Mouse (Mus musculus): ENCODE results near the gene Anxa9. TPM values are rescaled to one million over a fixed set of nuclear protein-coding genes. Genes with fewer than 3 reads are reported as not detected.

The Anxa9 gene
- polyA plus RNA-seq (2012; ENCODE audit: low replicate concordance): 0.52 and 1.0 TPM in 2 replicates

GRCm38 (mm10) chr3:95307100-95307499 is at the start of gene Anxa9:
Anxa9 (minus strand) TSS chr3:95307176.

GRCm38 (mm10) chr3:95314486-95315093 is 7.6 kb upstream of the Anxa9 start, which contains the start of gene Cers2:
Cers2 (plus strand) TSS chr3:95314791.

GRCm38 (mm10) chr3:95281216-95282126 is 25.5 kb downstream of the Anxa9 start, which contains the start of the genes Mindy1 and Prune1:
Mindy1 (plus strand) TSS chr3:95281345.
Prune1 (minus strand) TSS chr3:95282076.

GRCm38 (mm10) chr3:95250783-95251424 is 56.1 kb downstream of the Anxa9 start, which contains the start of gene Bnipl:
Bnipl (minus strand) TSS chr3:95251193.

Other genes starting within 250 kb of the Anxa9 start
- gene Pip5k1a, start 200.2 kb downstream of the Anxa9 start, polyA plus RNA-seq (2012; ENCODE audit: low replicate concordance): 10.1 and 25.6 TPM in 2 replicates
- 177 and 301 TPM in 2 replicates for gene Vps72, start 196.2 kb downstream of the Anxa9 start, polyA plus RNA-seq (2012; ENCODE audit: low replicate concordance)
- gene Tmod4, start 182.7 kb downstream of the Anxa9 start, polyA plus RNA-seq (2012; ENCODE audit: low replicate concordance): 0.28 TPM in 1 of 2 replicates, not detected in the other
- 2.5 and 4.8 TPM in 2 replicates for gene Scnm1, start 173.2 kb downstream of the Anxa9 start, polyA plus RNA-seq (2012; ENCODE audit: low replicate concordance)
- gene Lysmd1, start 173.1 kb downstream of the Anxa9 start, polyA plus RNA-seq (2012; ENCODE audit: low replicate concordance): 3.9 and 5.0 TPM in 2 replicates
- 2.8 and 9.0 TPM in 2 replicates for gene Tnfaip8l2, start 164.8 kb downstream of the Anxa9 start, polyA plus RNA-seq (2012; ENCODE audit: low replicate concordance)
- gene Sema6c, start 146.7 kb downstream of the Anxa9 start, polyA plus RNA-seq (2012; ENCODE audit: low replicate concordance): 0.63 and 0.71 TPM in 2 replicates
- gene Gabpb2, start 89.3 kb downstream of the Anxa9 start, polyA plus RNA-seq (2012; ENCODE audit: low replicate concordance): 2.4 and 7.3 TPM in 2 replicates
- gene Cdc42se1, start 78.4 kb downstream of the Anxa9 start, polyA plus RNA-seq (2012; ENCODE audit: low replicate concordance): 252 and 331 TPM in 2 replicates
- 3.0 and 11.4 TPM in 2 replicates for gene Mllt11, start 75.0 kb downstream of the Anxa9 start, polyA plus RNA-seq (2012; ENCODE audit: low replicate concordance)
- gene Gm128, start 65.6 kb downstream of the Anxa9 start, polyA plus RNA-seq (2012; ENCODE audit: low replicate concordance): 0.46 and 0.96 TPM in 2 replicates
- gene Bnipl, start 56.0 kb downstream of the Anxa9 start, polyA plus RNA-seq (2012; ENCODE audit: low replicate concordance): not detected in 2 replicates
- 120 and 126 TPM in 2 replicates for gene Mindy1, start 25.8 kb downstream of the Anxa9 start, polyA plus RNA-seq (2012; ENCODE audit: low replicate concordance)
- 1.3 and 3.3 TPM in 2 replicates for gene Prune1, start 25.1 kb downstream of the Anxa9 start, polyA plus RNA-seq (2012; ENCODE audit: low replicate concordance)
- gene Cers2, start 7.6 kb upstream of the Anxa9 start, polyA plus RNA-seq (2012; ENCODE audit: low replicate concordance): 76.6 and 174 TPM in 2 replicates
- gene Setdb1, start 50.0 kb upstream of the Anxa9 start, polyA plus RNA-seq (2012; ENCODE audit: low replicate concordance): 22.6 and 30.5 TPM in 2 replicates
- gene 4930558C23Rik, start 95.7 kb upstream of the Anxa9 start, polyA plus RNA-seq (2012; ENCODE audit: low replicate concordance): not detected in 2 replicates
- gene Arnt, start 127.2 kb upstream of the Anxa9 start, polyA plus RNA-seq (2012; ENCODE audit: low replicate concordance): 20.3 and 33.5 TPM in 2 replicates
- 0.16 TPM in 1 of 2 replicates, not detected in the other for gene Ctsk, start 192.1 kb upstream of the Anxa9 start, polyA plus RNA-seq (2012; ENCODE audit: low replicate concordance)
- 2.2 and 2.7 TPM in 2 replicates for gene Ctss, start 219.6 kb upstream of the Anxa9 start, polyA plus RNA-seq (2012; ENCODE audit: low replicate concordance)